Mouse (Mus musculus): Measurements from ENCODE around the gene Nr0b2.
"Not testable (repeated sequence)": the region's sequence is repeated elsewhere in the genome, so short reads cannot be mapped to it uniquely, and the experiment has no call there.

The Nr0b2 gene

DNA sequence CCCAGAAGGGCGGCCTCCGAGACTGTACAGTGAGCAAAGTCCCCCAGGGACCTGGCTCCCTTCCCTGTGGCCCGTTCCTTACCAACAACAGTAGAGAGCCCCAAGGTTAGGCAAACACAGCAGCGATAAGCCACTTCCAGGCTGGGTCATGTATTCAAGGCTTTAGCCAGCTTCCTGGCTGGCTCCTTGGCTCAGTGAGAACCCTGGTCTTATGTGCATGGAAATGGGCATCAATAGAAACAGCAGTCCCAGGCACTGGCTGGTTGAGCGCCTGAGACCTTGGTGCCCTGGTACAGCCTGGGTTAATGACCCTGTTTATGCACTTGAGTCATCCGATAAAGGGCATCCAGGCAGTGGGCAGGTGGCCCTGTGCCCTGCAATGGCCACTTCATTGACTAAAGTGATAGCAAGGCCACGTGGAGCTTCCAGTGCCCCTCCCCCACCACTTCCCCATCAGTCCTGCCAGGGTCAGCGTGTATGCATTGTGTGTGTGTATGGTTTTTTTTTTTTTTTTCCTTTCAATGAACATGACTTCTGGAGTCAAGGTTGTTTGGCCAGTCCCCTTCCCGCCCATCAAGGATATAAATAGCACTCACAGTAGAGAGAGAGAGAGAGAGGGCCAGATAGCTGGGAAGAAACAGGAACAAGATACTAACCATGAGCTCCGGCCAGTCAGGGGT, at the start of gene Nr0b2:
Gene Nr0b2 (plus strand): TSS at position 609 of the 680 bp plus-strand sequence.
- no peak for DNase-seq

DNA sequence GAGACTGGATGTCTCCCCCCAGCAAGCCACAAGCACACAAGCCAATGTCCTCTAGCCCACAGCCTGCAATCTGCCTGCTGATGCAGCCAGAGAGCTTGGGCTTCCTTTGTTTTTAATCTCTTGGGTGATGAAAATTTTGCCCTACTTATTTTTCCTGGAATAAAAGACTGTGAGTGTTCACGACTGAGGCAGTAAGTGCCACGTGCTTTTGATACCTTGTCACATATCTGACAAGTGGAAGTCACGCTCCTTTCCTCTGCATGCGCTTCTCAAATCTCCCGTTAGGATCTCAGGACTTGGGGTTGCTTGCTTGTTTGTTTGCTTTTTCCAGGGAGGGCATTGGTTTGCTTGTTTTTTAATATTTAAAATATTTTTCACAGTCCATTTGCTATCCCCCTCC, 48.9 kb upstream of the Nr0b2 start:
- DNase-seq = no peak

DNA sequence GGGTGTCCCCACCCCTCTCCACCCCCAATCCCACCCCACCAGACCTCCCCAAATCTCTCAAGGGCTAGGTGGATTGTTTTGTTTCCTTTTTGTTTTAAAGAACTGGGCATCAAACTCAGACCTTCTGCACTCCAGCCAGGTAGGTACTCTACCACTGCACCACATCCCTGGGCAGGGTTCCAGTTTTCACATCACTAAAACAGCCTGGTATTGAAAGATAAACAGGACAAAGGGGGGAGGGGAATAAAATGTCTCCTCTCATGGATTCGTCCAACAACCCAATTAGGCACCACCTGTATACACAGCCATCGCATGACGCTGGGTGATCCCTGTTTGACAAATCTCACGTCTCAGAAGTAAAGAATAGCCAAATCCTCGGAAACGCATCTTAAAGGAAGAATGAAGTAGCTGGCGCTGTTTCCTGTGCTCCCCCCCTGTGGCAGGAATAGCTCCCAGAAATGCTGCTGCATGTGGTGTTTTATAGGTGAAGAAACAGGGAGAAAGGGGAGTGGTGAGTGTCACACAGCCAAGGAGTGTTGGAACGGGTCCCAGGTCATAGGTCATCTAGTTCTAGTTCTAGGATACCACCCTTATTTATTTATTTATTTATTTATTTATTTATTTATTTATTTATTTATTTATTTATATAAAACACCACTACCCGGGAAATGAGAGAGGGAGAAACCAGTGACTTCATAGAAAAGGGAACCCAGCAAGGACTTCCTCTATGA, 48.3 kb upstream of the Nr0b2 start:
- DNase-seq = no peak

DNA sequence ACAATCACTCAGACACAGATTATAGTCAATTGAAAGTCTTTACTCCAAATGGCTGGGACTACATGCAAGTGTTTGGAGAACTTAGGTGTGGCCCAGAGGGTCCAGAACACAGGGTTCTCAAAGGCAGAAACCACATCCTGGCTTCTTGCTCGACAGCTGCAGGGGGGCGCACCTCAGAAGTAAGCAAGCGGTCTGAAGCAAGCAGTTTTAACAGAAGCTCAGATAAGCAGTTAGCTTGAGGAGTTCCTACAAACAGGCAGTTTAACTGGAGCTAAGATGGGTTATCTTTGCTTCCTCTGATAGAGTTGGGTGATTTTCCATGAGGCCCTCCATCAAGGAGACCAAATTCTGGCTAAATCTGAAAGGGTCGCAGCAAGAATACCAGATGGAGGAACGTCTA, 46.6 kb upstream of the Nr0b2 start:
- no peak for DNase-seq

DNA sequence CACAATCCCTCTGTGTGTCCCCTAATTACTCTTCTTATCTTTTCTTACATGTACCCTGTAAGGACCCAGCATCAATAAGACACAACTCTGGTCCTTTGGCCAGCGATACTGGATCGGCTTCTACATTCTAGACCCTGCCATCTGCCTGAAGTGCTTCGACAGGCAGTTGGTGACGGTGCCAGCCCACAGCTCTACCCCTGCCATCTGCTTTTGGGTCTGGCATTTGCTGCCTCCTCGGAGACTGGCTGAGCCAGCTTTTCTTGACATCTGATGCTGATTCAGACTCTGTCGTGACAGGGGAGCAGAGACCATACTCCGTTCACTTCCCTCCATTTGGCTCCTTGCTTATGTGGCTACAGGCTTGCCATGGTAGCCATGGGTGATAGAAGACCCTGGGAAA, 44.2 kb upstream of the Nr0b2 start:
- DNase-seq = no peak

DNA sequence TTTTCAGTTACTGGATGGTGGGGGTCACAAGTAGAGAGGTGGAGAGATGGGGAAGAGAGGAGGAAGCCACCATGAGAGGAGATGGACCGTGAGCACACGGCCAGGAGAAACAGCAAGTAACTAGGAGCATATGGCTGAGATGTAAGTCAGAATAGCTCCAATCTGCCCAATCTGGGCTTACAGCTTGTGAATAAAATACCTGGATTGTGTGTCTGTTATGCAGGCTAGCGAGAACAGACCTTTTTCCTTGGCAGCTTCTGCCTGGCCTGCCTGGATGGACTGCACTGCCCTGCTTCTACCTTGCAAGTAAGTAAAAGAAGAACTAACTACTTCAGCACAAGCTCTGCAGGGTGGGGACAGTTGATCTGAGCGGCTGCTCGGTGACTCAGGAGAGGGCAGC, 42.1 kb upstream of the Nr0b2 start:
- no peak for DNase-seq

DNA sequence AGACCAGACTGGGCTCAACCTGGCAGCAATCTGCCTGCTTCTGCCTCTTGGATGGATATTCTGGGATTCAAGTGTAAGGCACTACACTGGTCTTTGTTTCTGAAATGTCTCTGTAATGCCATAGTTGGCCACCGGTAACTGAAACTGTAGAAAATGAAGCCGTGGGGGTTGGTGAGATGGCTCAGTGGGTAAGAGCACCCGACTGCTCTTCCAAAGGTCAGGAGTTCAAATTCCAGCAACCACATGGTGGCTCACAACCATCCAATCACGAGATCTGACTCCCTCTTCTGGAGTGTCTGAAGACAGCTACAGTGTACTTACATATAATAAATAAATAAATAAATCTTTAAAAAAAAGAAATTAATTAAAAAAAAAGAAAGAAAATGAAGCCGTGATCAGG, 40.7 kb upstream of the Nr0b2 start:
- DNase-seq = not testable (repeated sequence)

DNA sequence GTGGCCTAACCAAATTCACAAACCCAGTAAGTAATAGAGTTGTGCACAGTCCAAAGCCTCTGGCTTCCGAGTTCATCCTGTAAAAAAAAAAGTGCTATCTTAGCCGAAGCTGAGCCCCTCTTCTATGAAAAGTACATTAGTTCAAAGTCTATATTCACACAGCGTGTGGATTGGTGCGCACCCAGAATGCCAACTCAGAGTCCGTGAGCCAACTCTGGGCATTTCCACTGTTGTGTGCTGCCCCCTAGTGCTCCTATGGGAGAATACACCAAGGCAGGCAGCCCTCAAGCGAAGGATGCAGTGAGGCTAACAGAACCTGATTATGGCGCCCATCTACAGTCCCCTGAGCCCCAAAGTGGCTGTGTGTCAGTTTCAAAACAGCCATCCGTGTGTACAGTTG, 40.2 kb upstream of the Nr0b2 start:
- DNase-seq = peak; percentile 84

DNA sequence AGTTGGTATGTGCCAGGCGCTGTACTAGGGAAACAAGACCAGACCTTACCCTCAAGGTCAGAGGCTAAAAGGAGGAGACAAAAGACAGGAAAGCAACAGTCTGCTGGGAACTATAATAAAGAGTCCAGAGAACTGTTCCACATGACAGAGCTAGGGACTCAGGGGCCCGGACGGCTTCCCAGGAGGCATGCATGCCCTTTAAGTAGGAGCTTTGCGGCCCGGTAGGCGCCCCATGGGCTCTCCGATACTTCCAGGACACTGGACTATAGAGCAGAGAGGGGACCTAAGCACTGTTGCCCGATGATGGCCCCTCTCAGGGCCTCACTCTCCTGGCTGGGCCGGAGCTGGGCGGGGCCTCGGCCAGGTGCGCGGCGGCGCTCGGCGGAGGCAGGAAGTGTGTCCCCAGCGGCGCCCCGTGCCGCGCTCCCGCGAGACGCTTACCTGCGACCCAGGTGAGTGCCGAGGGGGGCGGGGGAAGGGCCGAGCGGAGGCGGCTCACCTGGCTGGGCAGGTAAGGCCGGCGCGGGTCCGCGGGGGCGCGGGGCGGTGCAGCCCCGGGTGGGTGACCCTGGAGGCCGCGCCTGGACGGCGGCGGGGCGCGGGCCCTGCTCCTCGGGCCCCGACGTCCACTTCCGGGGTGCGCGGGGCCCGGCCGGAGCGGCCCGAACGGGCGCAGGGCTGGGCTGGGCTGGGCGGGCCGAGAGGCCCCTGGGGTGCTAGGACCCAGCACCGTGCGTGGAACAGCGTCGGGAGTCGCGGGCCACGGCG, 34.4 kb upstream of the Nr0b2 start, which contains the start of gene Kdf1:
Gene Kdf1 (plus strand): TSS at position 363 of the 768 bp plus-strand sequence.
- no peak for DNase-seq

DNA sequence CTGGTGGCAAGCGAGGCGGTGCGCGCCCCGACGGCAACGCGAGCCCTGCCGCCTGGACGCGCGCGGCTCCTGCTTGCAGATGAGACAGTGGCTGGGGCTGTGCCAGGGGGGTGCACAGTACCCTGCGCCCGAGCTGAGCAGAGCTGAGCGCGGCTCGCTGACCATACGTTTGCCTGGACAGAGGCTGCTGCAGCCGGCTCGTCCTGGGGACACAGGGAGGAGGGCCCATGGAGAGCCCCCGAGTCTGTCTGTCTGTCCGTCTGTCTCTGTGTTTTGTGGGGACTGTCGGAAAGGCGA, 33.9 kb upstream of the Nr0b2 start:
- DNase-seq = no peak

DNA sequence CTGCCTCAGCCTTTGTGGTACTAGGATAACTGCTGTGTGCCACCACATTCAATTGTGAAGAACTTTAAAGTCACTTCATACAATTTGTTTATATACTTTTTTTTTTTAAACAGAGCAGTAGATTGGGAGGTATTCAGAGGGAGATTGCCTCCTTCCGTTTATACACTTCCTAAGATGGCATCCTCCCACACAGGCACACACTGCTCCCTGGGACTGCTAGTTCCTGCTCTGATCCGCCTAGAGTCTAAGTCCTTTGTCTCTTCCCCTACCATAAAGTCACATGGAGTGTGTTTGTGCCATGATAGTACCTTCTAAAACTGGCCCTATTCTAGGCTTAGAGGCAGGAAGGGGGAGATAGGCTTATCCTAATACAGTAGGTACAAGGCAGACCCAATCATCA, 31.7 kb upstream of the Nr0b2 start:
- DNase-seq = no peak

DNA sequence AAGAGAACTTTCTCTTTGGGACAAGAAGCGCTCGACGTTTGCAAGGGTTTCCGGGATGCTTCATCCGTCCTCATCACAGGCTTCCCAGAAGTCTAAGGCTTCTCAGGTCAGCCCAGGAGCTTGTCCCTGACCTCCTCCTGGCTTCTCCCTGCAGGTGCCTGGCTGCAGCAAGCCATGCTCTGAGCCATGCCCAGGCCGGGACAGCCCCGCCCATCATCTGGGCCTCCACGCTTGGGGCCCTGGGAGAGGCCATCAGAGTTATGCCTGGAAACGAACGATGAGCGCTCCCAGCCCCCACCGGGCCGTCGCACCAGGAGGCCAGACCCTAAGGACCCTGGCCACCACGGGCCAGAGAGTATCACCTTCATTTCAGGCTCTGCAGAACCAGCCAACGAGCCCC, 25.4 kb upstream of the Nr0b2 start:
- no peak for DNase-seq

DNA sequence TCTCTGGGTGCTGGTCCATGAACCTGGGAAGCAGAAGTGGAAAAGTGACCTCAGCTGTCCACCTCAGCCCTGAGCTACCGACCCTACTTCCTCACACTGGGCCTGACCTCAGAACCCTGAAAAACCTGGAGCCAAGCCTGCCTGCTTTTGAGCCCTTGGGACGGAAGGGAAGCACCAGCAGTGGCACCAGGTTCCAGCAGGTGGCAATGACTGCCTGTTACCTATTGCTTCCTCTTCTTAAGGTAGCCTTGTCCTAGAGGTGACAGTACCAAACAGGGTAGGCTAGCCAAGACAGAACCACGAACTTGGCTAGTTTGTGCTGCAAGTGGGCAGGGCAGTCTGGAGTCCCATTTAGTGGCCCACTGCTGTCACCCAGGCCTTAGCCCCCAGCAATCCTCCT, 20.4 kb upstream of the Nr0b2 start:
- DNase-seq = no peak

DNA sequence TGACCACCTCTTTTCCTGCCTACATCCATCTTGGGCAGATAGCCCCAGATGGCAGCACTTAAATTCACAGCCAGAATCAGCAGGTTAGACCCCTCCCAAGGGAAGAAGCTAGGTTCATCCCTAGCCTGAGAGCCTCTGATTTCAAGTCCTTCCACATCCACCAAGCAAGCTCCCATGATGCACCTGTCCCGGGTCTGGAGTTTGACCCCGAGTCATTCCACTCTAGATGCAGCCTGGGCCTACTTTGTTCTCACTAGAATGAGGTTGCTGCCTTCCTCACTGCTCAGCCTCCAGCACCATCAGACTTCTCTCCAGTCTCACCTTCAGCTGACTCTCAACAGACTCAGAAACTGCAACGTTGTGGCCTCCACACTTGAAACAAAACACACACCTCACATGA, 17.1 kb upstream of the Nr0b2 start:
- DNase-seq = no peak

DNA sequence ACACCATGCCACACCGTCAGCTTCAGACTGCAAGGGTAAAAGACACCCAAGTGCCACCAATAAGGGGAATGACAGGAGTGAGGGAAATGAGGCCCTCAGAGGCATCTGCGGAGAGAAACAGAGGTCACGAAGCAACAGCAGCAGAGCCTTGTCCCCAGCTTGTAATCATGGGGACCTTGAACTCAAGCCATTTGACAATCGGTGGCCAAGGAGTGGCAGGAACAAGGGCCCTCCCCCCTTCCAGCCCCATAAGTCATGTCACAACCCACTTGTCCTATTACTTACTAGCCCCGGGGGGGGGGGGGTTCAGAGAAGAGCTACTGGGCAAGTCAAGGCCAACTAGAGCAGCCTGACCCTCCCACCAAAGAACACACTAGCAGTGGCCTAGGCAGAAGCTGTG, 16.5 kb upstream of the Nr0b2 start:
- no peak for DNase-seq

DNA sequence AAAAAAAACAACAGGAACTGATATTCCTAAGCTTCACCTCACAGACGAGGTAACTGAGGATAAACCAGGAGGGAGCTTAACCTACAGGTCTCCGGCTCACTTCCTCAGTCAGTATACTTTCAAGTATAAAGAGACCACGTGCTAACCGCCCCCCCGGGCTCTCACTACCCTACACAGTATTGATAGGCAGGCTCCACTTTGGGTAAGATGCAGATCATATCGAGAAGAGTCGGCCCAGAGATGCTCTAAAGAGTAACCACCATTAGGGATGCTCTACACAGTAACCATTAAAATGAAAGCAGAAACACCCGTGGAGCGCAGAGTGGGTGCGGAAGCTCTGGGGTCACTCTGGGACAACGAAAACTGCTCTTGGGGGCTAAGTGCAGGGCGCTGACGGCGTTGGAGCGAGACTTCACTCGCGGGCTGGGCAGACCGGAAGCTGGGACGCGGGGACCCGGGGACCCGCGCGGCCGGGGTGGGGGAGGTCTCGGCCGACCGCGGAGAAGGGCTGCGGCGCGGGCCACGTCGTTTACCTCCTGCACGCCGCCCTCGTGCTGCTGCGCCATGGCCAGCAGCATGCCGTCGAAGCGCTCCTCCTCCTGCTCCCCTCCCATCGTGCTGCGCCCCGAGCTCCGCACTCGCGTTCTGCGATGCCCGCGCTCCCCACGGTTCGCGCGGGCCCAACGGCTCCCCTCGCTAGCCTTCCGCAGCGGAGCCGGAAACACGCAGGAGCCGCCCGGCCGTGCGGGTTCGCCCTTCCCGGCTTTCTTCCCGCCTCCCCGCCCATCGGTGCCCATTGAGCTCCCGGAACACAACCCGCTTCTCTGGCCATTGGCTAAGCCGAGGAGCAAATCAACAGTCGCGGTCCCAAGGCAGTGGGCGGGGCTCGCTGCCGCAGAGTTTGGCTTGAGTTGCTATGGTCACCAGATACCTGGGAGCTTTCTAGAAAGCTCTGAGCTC, 7.6 kb upstream of the Nr0b2 start, which contains the start of gene Nudc:
Gene Nudc (minus strand): TSS at position 725 of the 960 bp plus-strand sequence.
- peak; percentile 98 for DNase-seq

DNA sequence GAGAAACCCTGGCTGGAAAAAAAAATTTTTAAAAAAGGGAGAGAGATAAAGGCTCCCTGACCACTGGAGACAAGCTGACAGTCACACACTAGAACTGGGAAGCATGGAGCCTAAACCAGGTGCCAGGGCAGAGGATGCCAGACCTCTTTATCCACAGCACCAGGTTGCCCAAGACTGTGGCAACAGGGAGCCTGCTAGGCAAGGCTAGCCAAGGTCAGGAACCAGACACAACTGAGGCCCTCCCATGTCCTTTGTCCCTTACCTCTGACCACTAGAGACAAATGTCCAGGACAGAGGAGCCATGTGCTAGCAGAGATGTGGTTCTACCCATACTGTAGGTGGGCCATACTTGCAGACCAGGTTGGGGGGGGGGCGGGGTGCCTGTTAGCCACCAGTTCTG, 1.1 kb upstream of the Nr0b2 start:
- no peak for DNase-seq

DNA sequence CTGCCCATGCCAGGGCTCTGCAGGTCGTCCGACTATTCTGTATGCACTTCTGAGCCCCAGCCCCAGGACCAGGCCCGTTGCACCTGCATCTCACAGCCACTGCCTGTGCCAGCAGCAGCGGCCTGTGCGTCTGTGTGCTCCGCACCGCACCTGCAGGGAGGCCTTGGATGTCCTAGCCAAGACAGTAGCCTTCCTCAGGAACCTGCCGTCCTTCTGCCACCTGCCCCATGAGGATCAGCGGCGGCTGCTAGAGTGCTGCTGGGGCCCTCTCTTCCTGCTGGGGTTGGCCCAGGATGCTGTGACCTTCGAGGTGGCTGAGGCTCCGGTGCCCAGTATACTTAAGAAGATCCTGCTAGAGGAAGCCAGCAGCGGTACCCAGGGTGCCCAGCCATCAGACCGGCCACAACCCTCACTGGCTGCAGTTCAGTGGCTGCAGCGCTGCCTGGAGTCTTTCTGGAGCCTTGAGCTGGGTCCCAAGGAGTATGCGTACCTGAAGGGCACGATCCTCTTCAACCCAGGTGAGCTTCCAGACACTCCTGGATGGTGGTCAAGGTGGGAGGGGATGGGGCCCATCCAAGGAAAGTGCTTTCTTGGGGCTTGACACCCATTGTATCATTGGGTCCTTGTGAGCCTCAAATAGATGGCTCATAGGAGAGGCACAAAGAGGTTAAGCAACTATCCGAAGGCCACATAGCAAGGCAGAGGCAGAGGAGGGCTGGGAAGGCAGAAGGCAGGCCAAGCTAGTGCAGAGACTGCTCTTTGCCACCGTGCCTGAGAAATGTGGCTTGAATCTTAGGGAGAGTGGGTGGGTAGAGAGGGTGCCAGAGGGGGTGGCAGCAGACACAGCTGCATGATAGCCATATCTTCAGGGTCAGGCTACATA, 513 bp downstream of the Nr0b2 start:
- no peak for DNase-seq

DNA sequence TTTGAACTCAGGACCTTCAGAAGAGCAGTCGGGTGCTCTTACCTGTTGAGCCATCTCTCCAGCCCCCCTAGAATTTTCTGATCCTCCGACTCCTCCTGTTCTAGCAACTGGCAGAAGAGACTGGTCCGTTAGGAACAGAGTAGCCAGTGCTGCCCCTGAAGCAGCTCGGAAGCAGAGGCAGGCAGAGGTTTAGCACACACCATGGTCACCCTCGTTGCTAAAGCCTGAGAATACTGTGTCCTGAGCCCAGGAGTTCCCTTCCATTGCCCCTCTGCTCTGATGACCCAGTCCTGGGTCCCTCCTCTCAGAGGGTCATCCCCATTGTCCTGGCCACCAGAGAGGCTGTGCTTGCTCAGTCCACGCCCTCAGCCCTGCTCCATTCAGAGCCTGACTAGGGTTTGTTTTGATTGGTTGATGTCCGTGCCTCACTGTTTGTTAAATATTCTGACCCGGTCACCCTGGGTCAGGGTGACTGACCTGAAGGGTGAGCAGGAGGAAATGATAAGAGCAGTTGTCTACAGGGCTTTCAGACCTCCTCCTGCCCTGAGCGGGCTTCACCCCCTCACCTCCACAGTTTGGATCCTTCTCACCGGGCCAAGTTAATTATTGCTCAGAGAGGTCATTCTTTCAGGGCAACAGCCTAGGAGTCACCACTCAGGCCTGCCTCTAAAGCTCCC, 4.0 kb downstream of the Nr0b2 start:
- no peak for DNase-seq

DNA sequence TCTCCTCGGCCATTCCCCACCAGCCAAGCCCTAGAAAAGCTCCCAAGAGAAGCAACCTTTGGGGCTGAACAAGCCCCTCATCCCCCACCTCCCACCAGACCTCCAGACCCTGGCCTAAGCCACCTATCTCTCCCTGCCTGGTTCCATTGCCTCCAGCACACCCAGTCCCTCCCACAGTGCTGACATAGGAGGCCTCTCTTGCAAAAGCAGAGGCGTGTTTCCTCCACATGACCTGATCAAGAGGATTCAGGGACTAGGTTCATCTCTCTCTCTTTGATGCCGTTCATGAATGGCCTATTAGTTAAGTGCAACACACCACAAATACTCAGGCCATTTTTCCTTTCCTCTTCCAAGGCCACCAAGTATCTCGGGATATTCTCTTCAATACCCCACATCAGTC, 6.7 kb downstream of the Nr0b2 start:
- no peak for DNase-seq

DNA sequence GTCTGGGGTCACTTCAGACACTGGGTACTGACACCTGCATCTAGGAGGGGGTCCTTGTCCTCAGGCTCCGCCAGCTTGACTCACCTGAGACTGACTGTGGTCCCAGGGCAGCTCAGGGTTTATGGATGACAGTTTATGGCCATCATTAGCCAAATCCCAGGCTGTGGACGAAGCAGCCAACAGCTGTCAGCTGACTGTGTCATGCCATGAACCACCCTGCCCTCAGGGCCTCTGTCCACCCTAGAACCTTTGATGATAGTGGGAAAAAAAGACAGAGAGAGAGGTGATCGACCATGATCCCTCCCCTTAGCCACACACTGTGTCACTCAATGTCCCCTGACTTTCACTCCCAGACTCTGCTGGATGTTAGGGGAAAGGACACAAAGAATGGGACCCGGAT, 8.4 kb downstream of the Nr0b2 start:
- DNase-seq = no peak

All from retina, postnatal 1 day (tissue).